Mouse (Mus musculus): ENCODE results near the gene Map1a.

The Map1a gene

GRCm38 (mm10) chr2:121288901-121289729 lies at the start of gene Map1a:
Gene Map1a, plus strand, starts transcription at chr2:121289600.
- DNase-seq: peak; percentile 87

GRCm38 (mm10) chr2:121244099-121244498 lies 45.3 kb upstream of the Map1a start:
- no peak for DNase-seq

- no peak for DNase-seq
Observed at GRCm38 (mm10) chr2:121249758-121250157, 39.6 kb upstream of the Map1a start.

GRCm38 (mm10) chr2:121268446-121268845 lies 21.0 kb upstream of the Map1a start:
- no peak for DNase-seq

GRCm38 (mm10) chr2:121270521-121271235 lies 18.7 kb upstream of the Map1a start:
- DNase-seq: no peak

- DNase-seq: peak; percentile 95
Observed at GRCm38 (mm10) chr2:121271236-121271927, 18.0 kb upstream of the Map1a start, which contains the start of gene Trp53bp1. Gene Trp53bp1, minus strand, starts transcription at chr2:121271407.

- no peak for DNase-seq
Observed at GRCm38 (mm10) chr2:121271928-121272516, 17.4 kb upstream of the Map1a start.

- no peak for DNase-seq
Observed at GRCm38 (mm10) chr2:121287850-121288249, 1.6 kb upstream of the Map1a start.

- no peak for DNase-seq
Observed at GRCm38 (mm10) chr2:121289730-121290540, 535 bp downstream of the Map1a start.

- DNase-seq: no peak
Observed at GRCm38 (mm10) chr2:121292316-121293013, 3.1 kb downstream of the Map1a start.

- no peak for DNase-seq
Observed at GRCm38 (mm10) chr2:121294182-121294581, 4.8 kb downstream of the Map1a start.

- no peak for DNase-seq
Observed at GRCm38 (mm10) chr2:121294753-121295607, 5.6 kb downstream of the Map1a start.

GRCm38 (mm10) chr2:121295608-121296571 lies 6.5 kb downstream of the Map1a start:
- no peak for DNase-seq

- no peak for DNase-seq
Observed at GRCm38 (mm10) chr2:121296754-121297231, 7.4 kb downstream of the Map1a start.

- DNase-seq: no peak
Observed at GRCm38 (mm10) chr2:121297701-121298100, 8.3 kb downstream of the Map1a start.

- no peak for DNase-seq
Observed at GRCm38 (mm10) chr2:121298131-121298530, 8.7 kb downstream of the Map1a start.

GRCm38 (mm10) chr2:121299471-121299870 lies 10.1 kb downstream of the Map1a start:
- no peak for DNase-seq

- no peak for DNase-seq
Observed at GRCm38 (mm10) chr2:121300036-121300435, 10.6 kb downstream of the Map1a start.

GRCm38 (mm10) chr2:121308997-121309416 lies 19.6 kb downstream of the Map1a start:
- DNase-seq: peak; percentile 43

Measured in lung, postnatal 14 days (tissue).